Mouse (Mus musculus): Measurements from ENCODE around the gene Wnt9b. TPM values are rescaled to one million over a fixed set of nuclear protein-coding genes. Genes with fewer than 3 reads are reported as not detected.
A peak's percentile ranks its signal among the peaks of the same experiment; 100 is the strongest.

Gene Wnt9b
- polyA plus RNA-seq, 1 experiment from 2014 or later: 0.07 TPM

GRCm38 (mm10) chr11:103722040-103722481 lies 27.6 kb downstream of the Wnt9b start:
- Histone ChIP-seq H3K27ac (ENCODE audit: low read length) (no peak overlapping the region), H3K4me3 (ENCODE audit: low read depth, low read length) (peak overlapping the region; percentile 9; the same call in 1 of the 2 replicates), H3K9ac (replicated peaks; ENCODE audit: low read depth, low read length) (no peak overlapping the region), H3K36me3 (ENCODE audit: control insufficient read depth, insufficient read depth, low read length) (no peaks in the 10 kb centered on the region), H3K9me3 (ENCODE audit: control insufficient read depth, low read depth, low read length) (no peaks in the 10 kb centered on the region), H3K4me2 (replicated peaks; ENCODE audit: low read depth, low read length) (peak overlapping the region; percentile 40), H3K4me1 (ENCODE audit: control insufficient read depth, insufficient read depth, low read length) (peaks cover 11% of the 10 kb centered on the region; the same call in 1 of the 2 replicates), H3K27me3 (ENCODE audit: control insufficient read depth, insufficient read depth, low read length) (no peaks in the 10 kb centered on the region)
- WGBS: 9% methylated on average over 9 of the region's 9 CpGs
- ATAC-seq (ENCODE audit: insufficient number of reproducible peaks, insufficient read depth, low FRiP score, low read depth): peak; percentile 68; the same call in 1 of the 2 replicates

- 14% methylated on average over 15 of the region's 15 CpGs for WGBS
- peak overlapping the region; percentile 9; the same call in 1 of the 2 replicates for H3K4me3 ChIP-seq (ENCODE audit: low read depth, low read length)
- H3K27me3 ChIP-seq (ENCODE audit: control insufficient read depth, insufficient read depth, low read length): no peaks in the 10 kb centered on the region
- H3K27ac ChIP-seq (ENCODE audit: low read length): no peak overlapping the region
- no peaks in the 10 kb centered on the region for H3K9me3 ChIP-seq (ENCODE audit: control insufficient read depth, low read depth, low read length)
- peak; percentile 51; the same call in 1 of the 2 replicates for ATAC-seq (ENCODE audit: insufficient number of reproducible peaks, insufficient read depth, low FRiP score, low read depth)
- H3K4me2 ChIP-seq (replicated peaks; ENCODE audit: low read depth, low read length): peak overlapping the region; percentile 40
- H3K36me3 ChIP-seq (ENCODE audit: control insufficient read depth, insufficient read depth, low read length): no peaks in the 10 kb centered on the region
- no peak overlapping the region for H3K9ac ChIP-seq (replicated peaks; ENCODE audit: low read depth, low read length)
- H3K4me1 ChIP-seq (ENCODE audit: control insufficient read depth, insufficient read depth, low read length): peaks cover 11% of the 10 kb centered on the region; the same call in 1 of the 2 replicates
These were observed 28.1 kb downstream of the Wnt9b start for GRCm38 (mm10) chr11:103721468-103722039.

GRCm38 (mm10) chr11:103719436-103719835 lies 30.2 kb downstream of the Wnt9b start:
- 71% methylated on average over 5 of the region's 5 CpGs for WGBS
- no peaks in the 10 kb centered on the region for H3K9me3 ChIP-seq (ENCODE audit: control insufficient read depth, low read depth, low read length)
- H3K9ac ChIP-seq (replicated peaks; ENCODE audit: low read depth, low read length): no peak overlapping the region
- no peak overlapping the region for H3K27ac ChIP-seq (ENCODE audit: low read length)
- H3K27me3 ChIP-seq (ENCODE audit: control insufficient read depth, insufficient read depth, low read length): no peaks in the 10 kb centered on the region
- ATAC-seq (ENCODE audit: insufficient number of reproducible peaks, insufficient read depth, low FRiP score, low read depth): no peak
- H3K4me3 ChIP-seq (ENCODE audit: low read depth, low read length): no peak overlapping the region
- peaks cover 11% of the 10 kb centered on the region; the same call in 1 of the 2 replicates for H3K4me1 ChIP-seq (ENCODE audit: control insufficient read depth, insufficient read depth, low read length)
- H3K4me2 ChIP-seq (replicated peaks; ENCODE audit: low read depth, low read length): no peak overlapping the region
- no peaks in the 10 kb centered on the region for H3K36me3 ChIP-seq (ENCODE audit: control insufficient read depth, insufficient read depth, low read length)

- H3K27ac ChIP-seq (ENCODE audit: low read length): no peak overlapping the region
- no peaks in the 10 kb centered on the region for H3K36me3 ChIP-seq (ENCODE audit: control insufficient read depth, insufficient read depth, low read length)
- H3K9me3 ChIP-seq (ENCODE audit: control insufficient read depth, low read depth, low read length): no peaks in the 10 kb centered on the region
- H3K9ac ChIP-seq (replicated peaks; ENCODE audit: low read depth, low read length): no peak overlapping the region
- H3K27me3 ChIP-seq (ENCODE audit: control insufficient read depth, insufficient read depth, low read length): no peaks in the 10 kb centered on the region
- WGBS: 59% methylated on average over 9 of the region's 9 CpGs
- no peak overlapping the region for H3K4me3 ChIP-seq (ENCODE audit: low read depth, low read length)
- H3K4me2 ChIP-seq (replicated peaks; ENCODE audit: low read depth, low read length): no peak overlapping the region
- no peak for ATAC-seq (ENCODE audit: insufficient number of reproducible peaks, insufficient read depth, low FRiP score, low read depth)
- peaks cover 9% of the 10 kb centered on the region; the same call in 1 of the 2 replicates for H3K4me1 ChIP-seq (ENCODE audit: control insufficient read depth, insufficient read depth, low read length)
These were observed 32.6 kb downstream of the Wnt9b start for GRCm38 (mm10) chr11:103716971-103717370.

GRCm38 (mm10) chr11:103714074-103714473 lies 35.5 kb downstream of the Wnt9b start:
- Histone ChIP-seq H3K27me3 (ENCODE audit: control insufficient read depth, insufficient read depth, low read length) (no peaks in the 10 kb centered on the region), H3K4me3 (ENCODE audit: low read depth, low read length) (no peak overlapping the region), H3K9ac (replicated peaks; ENCODE audit: low read depth, low read length) (no peak overlapping the region), H3K9me3 (ENCODE audit: control insufficient read depth, low read depth, low read length) (no peaks in the 10 kb centered on the region), H3K4me2 (replicated peaks; ENCODE audit: low read depth, low read length) (no peak overlapping the region), H3K27ac (ENCODE audit: low read length) (no peak overlapping the region), H3K4me1 (ENCODE audit: control insufficient read depth, insufficient read depth, low read length) (0 out of 2 replicates have a peak, but pooled peaks cover 5% of the 10 kb centered on the region), H3K36me3 (ENCODE audit: control insufficient read depth, insufficient read depth, low read length) (no peaks in the 10 kb centered on the region)
- ATAC-seq (ENCODE audit: insufficient number of reproducible peaks, insufficient read depth, low FRiP score, low read depth): no peak
- 85% methylated on average over 2 of the region's 2 CpGs for WGBS

GRCm38 (mm10) chr11:103711851-103712587 lies 37.6 kb downstream of the Wnt9b start:
- H3K9ac ChIP-seq (replicated peaks; ENCODE audit: low read depth, low read length): no peak overlapping the region
- H3K4me2 ChIP-seq (replicated peaks; ENCODE audit: low read depth, low read length): no peak overlapping the region
- no peak overlapping the region for H3K4me3 ChIP-seq (ENCODE audit: low read depth, low read length)
- no peaks in the 10 kb centered on the region for H3K36me3 ChIP-seq (ENCODE audit: control insufficient read depth, insufficient read depth, low read length)
- 44% methylated on average over 28 of the region's 28 CpGs for WGBS
- H3K9me3 ChIP-seq (ENCODE audit: control insufficient read depth, low read depth, low read length): no peaks in the 10 kb centered on the region
- 0 out of 2 replicates have a peak, but pooled peaks cover 5% of the 10 kb centered on the region for H3K4me1 ChIP-seq (ENCODE audit: control insufficient read depth, insufficient read depth, low read length)
- H3K27me3 ChIP-seq (ENCODE audit: control insufficient read depth, insufficient read depth, low read length): no peaks in the 10 kb centered on the region
- no peak overlapping the region for H3K27ac ChIP-seq (ENCODE audit: low read length)
- ATAC-seq (ENCODE audit: insufficient number of reproducible peaks, insufficient read depth, low FRiP score, low read depth): no peak

- Histone ChIP-seq H3K4me2 (replicated peaks; ENCODE audit: low read depth, low read length) (no peak overlapping the region), H3K9ac (replicated peaks; ENCODE audit: low read depth, low read length) (no peak overlapping the region), H3K9me3 (ENCODE audit: control insufficient read depth, low read depth, low read length) (no peaks in the 10 kb centered on the region), H3K36me3 (ENCODE audit: control insufficient read depth, insufficient read depth, low read length) (no peaks in the 10 kb centered on the region), H3K4me1 (ENCODE audit: control insufficient read depth, insufficient read depth, low read length) (0 out of 2 replicates have a peak, but pooled peaks cover 5% of the 10 kb centered on the region), H3K4me3 (ENCODE audit: low read depth, low read length) (no peak overlapping the region), H3K27me3 (ENCODE audit: control insufficient read depth, insufficient read depth, low read length) (no peaks in the 10 kb centered on the region), H3K27ac (ENCODE audit: low read length) (no peak overlapping the region)
- WGBS: 79% methylated on average over 1 of the region's 1 CpGs
- ATAC-seq (ENCODE audit: insufficient number of reproducible peaks, insufficient read depth, low FRiP score, low read depth): no peak
These were observed 39.6 kb downstream of the Wnt9b start for GRCm38 (mm10) chr11:103709982-103710381.

- H3K4me2 ChIP-seq (replicated peaks; ENCODE audit: low read depth, low read length): no peak overlapping the region
- H3K27me3 ChIP-seq (ENCODE audit: control insufficient read depth, insufficient read depth, low read length): no peaks in the 10 kb centered on the region
These were observed 42.6 kb downstream of the Wnt9b start for GRCm38 (mm10) chr11:103707005-103707404.

More at GRCm38 (mm10) chr11:103707005-103707404, 42.6 kb downstream of the Wnt9b start:
- H3K27ac ChIP-seq (ENCODE audit: low read length): no peak overlapping the region
- 48% methylated on average over 8 of the region's 8 CpGs for WGBS
- H3K4me3 ChIP-seq (ENCODE audit: low read depth, low read length): no peak overlapping the region
- H3K9me3 ChIP-seq (ENCODE audit: control insufficient read depth, low read depth, low read length): no peaks in the 10 kb centered on the region
- H3K36me3 ChIP-seq (ENCODE audit: control insufficient read depth, insufficient read depth, low read length): no peaks in the 10 kb centered on the region
- H3K4me1 ChIP-seq (ENCODE audit: control insufficient read depth, insufficient read depth, low read length): 0 out of 2 replicates have a peak, but pooled peaks cover 4% of the 10 kb centered on the region
- ATAC-seq (ENCODE audit: insufficient number of reproducible peaks, insufficient read depth, low FRiP score, low read depth): no peak
- H3K9ac ChIP-seq (replicated peaks; ENCODE audit: low read depth, low read length): no peak overlapping the region
